Mouse (Mus musculus) stomach, postnatal 0 days (tissue): Measurements from ENCODE around the gene Osbpl8. TPM values are rescaled to one million over a fixed set of nuclear protein-coding genes. Genes with fewer than 3 reads are reported as not detected.

ENCODE experiments used
- ATAC-seq: fragments of 200-750 bp; cut with Nextera tagmentation; 2 replicates; pipeline ENCODE4 v1.8.0; 2017; ENCODE audit not compliant: low FRiP score, low TSS enrichment
- DNase-seq: peaks from one replicate; pipeline ENCODE4 v3.0.0-alpha.2; 2016; ENCODE audit warnings: low spot score
- H3K27ac ChIP-seq: fragments of 300-500 bp; sonication (generic); replicated peaks from 2 replicates; pipeline ENCODE4 v1.5.1; 2014; ENCODE audit warnings: mild to moderate bottlenecking, control low read depth
- H3K27me3 ChIP-seq: fragments of 300-500 bp; sonication (generic); 2 replicates; pipeline ENCODE4 v1.6.1; 2014; ENCODE audit warnings: low read length; ENCODE audit not compliant: control insufficient read depth, insufficient read depth
- H3K36me3 ChIP-seq: fragments of 300-500 bp; sonication (generic); 2 replicates; pipeline ENCODE4 v1.6.1; 2014; ENCODE audit warnings: low read length, mixed read lengths; ENCODE audit not compliant: control insufficient read depth, insufficient read depth
- H3K4me1 ChIP-seq: fragments of 300-500 bp; sonication (generic); replicated peaks from 2 replicates; pipeline ENCODE4 v1.6.1; 2014; ENCODE audit warnings: antibody characterized with exemption; ENCODE audit not compliant: control insufficient read depth, insufficient read depth
- H3K4me2 ChIP-seq: fragments of 300-500 bp; sonication (generic); replicated peaks from 2 replicates; pipeline ENCODE4 v1.6.1; 2014; ENCODE audit warnings: low read depth, mild to moderate bottlenecking, control low read depth, moderate library complexity
- H3K4me3 ChIP-seq: fragments of 300-500 bp; sonication (generic); 2 replicates; pipeline ENCODE4 v1.5.1; 2014; ENCODE audit warnings: low read depth, low read length, control low read depth
- H3K9ac ChIP-seq: fragments of 300-500 bp; sonication (generic); 2 replicates; pipeline ENCODE4 v1.6.1; 2014; ENCODE audit warnings: mild to moderate bottlenecking, low read length, control low read depth, mixed read lengths
- H3K9me3 ChIP-seq: fragments of 300-500 bp; sonication (generic); 2 replicates; pipeline ENCODE4 v1.6.1; 2016; ENCODE audit warnings: low read length; ENCODE audit not compliant: control insufficient read depth
- CTCF ChIP-seq: IDR thresholded peaks from 2 replicates; pipeline ENCODE4 v1.5.1; 2016; ENCODE audit warnings: antibody characterized with exemption, low read depth, mild to moderate bottlenecking, moderate library complexity
- EP300 ChIP-seq: optimal IDR thresholded peaks from 2 replicates; pipeline ENCODE3; 2016; ENCODE audit warnings: antibody characterized with exemption
- WGBS: fragments of 180-500 bp; shearing (Covaris S2); extraction: QIAGEN DNeasy Blood & Tissue Kit; methylation state at CpG from one replicate; pipeline ENCODE4 v1.1.7; 2014; 5-methylcytosine and 5-hydroxymethylcytosine counted together
- polyA plus RNA-seq: library from polyadenylated mRNA; unstranded; fragments of >200 nt; fragmentation: Nextera tagmentation; extraction: Ambion mirVana; gene quantifications from 2 replicates; pipeline ENCODE4 v1.2.1, GENCODE M21; 2015

Osbpl8 gene
- polyA plus RNA-seq, 1 experiment from 2014 or later, result 5.1 TPM

- no peak for DNase-seq
- no peaks in the 10 kb centered on the region for H3K9me3 ChIP-seq
- H3K36me3 ChIP-seq, result peaks cover 2% of the 10 kb centered on the region; the same call in 1 of the 2 replicates
- TF ChIP-seq CTCF (no peak), EP300 (no peak)
- H3K27me3 ChIP-seq, result no peaks in the 10 kb centered on the region
- H3K27ac ChIP-seq, result no peak overlapping the region
- H3K4me1 ChIP-seq, result no peaks in the 10 kb centered on the region
- no peak overlapping the region for H3K4me2 ChIP-seq
- no peak for ATAC-seq
- H3K9ac ChIP-seq, result no peak overlapping the region
- no peak overlapping the region for H3K4me3 ChIP-seq
- 94% methylated on average over 2 of the region's 2 CpGs for WGBS
These were observed 111.3 kb downstream of the Osbpl8 start for GRCm38 (mm10) chr10:111275822-111276221.

- no peaks in the 10 kb centered on the region for H3K4me1 ChIP-seq
- H3K9ac ChIP-seq, result no peak overlapping the region
- H3K4me2 ChIP-seq, result peak overlapping the region; percentile 82
- no peak overlapping the region for H3K27ac ChIP-seq
- no peaks in the 10 kb centered on the region for H3K27me3 ChIP-seq
- H3K9me3 ChIP-seq, result no peaks in the 10 kb centered on the region
- H3K36me3 ChIP-seq, result no peaks in the 10 kb centered on the region
- H3K4me3 ChIP-seq, result peak overlapping the region; percentile 61
- DNase-seq (no peak), ATAC-seq (no peak)
- TF ChIP-seq CTCF (no peak), EP300 (no peak)
- WGBS, result 39% methylated on average over 6 of the region's 6 CpGs
These were observed 133.1 kb downstream of the Osbpl8 start for GRCm38 (mm10) chr10:111297631-111298030.

- H3K36me3 ChIP-seq, result no peaks in the 10 kb centered on the region
- WGBS, result 1% methylated on average over 54 of the region's 54 CpGs
These were observed 133.9 kb downstream of the Osbpl8 start, which contains the start of gene Bbs10 for GRCm38 (mm10) chr10:111298140-111299098. TSS of gene Bbs10 (plus strand) at chr10:111298679.

GRCm38 (mm10) chr10:111299591-111299990 lies 135.0 kb downstream of the Osbpl8 start:
- 83% methylated on average over 6 of the region's 6 CpGs for WGBS
- H3K36me3 ChIP-seq, result no peaks in the 10 kb centered on the region
- H3K4me1 ChIP-seq, result no peaks in the 10 kb centered on the region
- no peaks in the 10 kb centered on the region for H3K27me3 ChIP-seq
- TF ChIP-seq EP300 (no peak), CTCF (peak; percentile 37)
- no peak overlapping the region for H3K4me2 ChIP-seq
- no peaks in the 10 kb centered on the region for H3K9me3 ChIP-seq
- no peak overlapping the region for H3K27ac ChIP-seq
- no peak for ATAC-seq
- no peak overlapping the region for H3K9ac ChIP-seq
- no peak overlapping the region for H3K4me3 ChIP-seq
- no peak for DNase-seq

More at GRCm38 (mm10) chr10:111298140-111299098, 133.9 kb downstream of the Osbpl8 start, which contains the start of gene Bbs10:
- no peaks in the 10 kb centered on the region for H3K9me3 ChIP-seq
- TF ChIP-seq CTCF (peak; percentile 82), EP300 (no peak)
- H3K27ac ChIP-seq, result peak within 1 kb of the TSS; percentile 65; the same call in 1 of the 2 replicates
- H3K4me1 ChIP-seq, result no peaks in the 10 kb centered on the region
- DNase-seq (peak; percentile 94), ATAC-seq (peak; percentile 100)
- H3K4me2 ChIP-seq, result peak within 1 kb of the TSS; percentile 82
- peak within 1 kb of the TSS; percentile 61 for H3K4me3 ChIP-seq
- peak within 1 kb of the TSS; percentile 55 for H3K9ac ChIP-seq
- no peaks in the 10 kb centered on the region for H3K27me3 ChIP-seq

GRCm38 (mm10) chr10:111301041-111301440 lies 136.5 kb downstream of the Osbpl8 start:
- 89% methylated on average over 5 of the region's 5 CpGs for WGBS
- TF ChIP-seq EP300 (no peak), CTCF (no peak)
- Histone ChIP-seq H3K27ac (no peak overlapping the region), H3K27me3 (no peaks in the 10 kb centered on the region), H3K4me3 (no peak overlapping the region), H3K4me1 (no peaks in the 10 kb centered on the region), H3K36me3 (no peaks in the 10 kb centered on the region), H3K9me3 (no peaks in the 10 kb centered on the region), H3K9ac (no peak overlapping the region), H3K4me2 (no peak overlapping the region)
- no peak for ATAC-seq
- DNase-seq, result no peak

GRCm38 (mm10) chr10:111302486-111302885 lies 137.9 kb downstream of the Osbpl8 start:
- no peaks in the 10 kb centered on the region for H3K36me3 ChIP-seq
- 90% methylated on average over 6 of the region's 6 CpGs for WGBS
- H3K27ac ChIP-seq, result no peak overlapping the region
- DNase-seq, result no peak
- no peaks in the 10 kb centered on the region for H3K27me3 ChIP-seq
- no peaks in the 10 kb centered on the region for H3K4me1 ChIP-seq
- ATAC-seq, result no peak
- no peak overlapping the region for H3K4me2 ChIP-seq
- no peaks in the 10 kb centered on the region for H3K9me3 ChIP-seq
- H3K9ac ChIP-seq, result no peak overlapping the region
- TF ChIP-seq EP300 (no peak), CTCF (no peak)
- no peak overlapping the region for H3K4me3 ChIP-seq
